Mouse (Mus musculus) MEL (cell line): ENCODE measurements around the gene Cenpf. TPM values are rescaled to one million over a fixed set of nuclear protein-coding genes. Genes with fewer than 3 reads are reported as not detected.

Experiments
- DNase-seq: peaks from one replicate; pipeline ENCODE4 v3.0.0; 2011; ENCODE audit warnings: low read depth, low spot score
- H3K27ac ChIP-seq: 2 replicates; pipeline ENCODE4 v1.5.1; 2012; ENCODE audit warnings: low read depth, mild to moderate bottlenecking, control low read depth, low read length, moderate library complexity; ENCODE audit not compliant: control insufficient read depth
- H3K27me3 ChIP-seq, 2 experiments: fragments of 150-350 bp in 1 of 2; sonication (generic) in 1 of 2; 2 replicates each; pipeline ENCODE4 v1.6.1; 2012; ENCODE audit warnings: low read length in 2 of 2, mild to moderate bottlenecking in 2 of 2, improper control_type of control experiment in 1 of 2, moderate library complexity in 1 of 2; ENCODE audit not compliant: insufficient read depth in 2 of 2, control insufficient read depth in 1 of 2
- H3K36me3 ChIP-seq, 2 experiments: 2 replicates each; pipeline ENCODE4 v1.6.1; 2012 to 2014; ENCODE audit warnings: low read length in 2 of 2, improper control_type of control experiment in 1 of 2, inconsistent platforms in 1 of 2, mild to moderate bottlenecking in 1 of 2; ENCODE audit not compliant: insufficient read depth in 2 of 2, control insufficient read depth in 1 of 2
- H3K4me1 ChIP-seq, 2 experiments: fragments of 150-350 bp in 1 of 2; sonication (generic) in 1 of 2; 2 replicates each; pipeline ENCODE4 v1.6.1; 2012; ENCODE audit warnings: low read length in 2 of 2, improper control_type of control experiment in 1 of 2, mild to moderate bottlenecking in 1 of 2; ENCODE audit not compliant: insufficient read depth in 2 of 2, control insufficient read depth in 1 of 2
- H3K4me3 ChIP-seq, 2 experiments: fragments of 150-350 bp in 1 of 2; sonication (generic) in 1 of 2; 2 replicates each; pipeline ENCODE4 v1.5.1; 2012; ENCODE audit warnings: low read depth in 2 of 2, low read length in 2 of 2, mild to moderate bottlenecking in 2 of 2, moderate library complexity in 2 of 2, control low read depth in 1 of 2, improper control_type of control experiment in 1 of 2; ENCODE audit not compliant: control insufficient read depth in 1 of 2, insufficient read depth in 1 of 2
- H3K79me2 ChIP-seq: 2 replicates; pipeline ENCODE4 v1.6.1; 2012; ENCODE audit warnings: mild to moderate bottlenecking, low read length, moderate library complexity; ENCODE audit not compliant: control insufficient read depth, poor library complexity, insufficient read depth
- H3K9ac ChIP-seq: 2 replicates; pipeline ENCODE4 v1.6.1; 2012; ENCODE audit warnings: low read depth, mild to moderate bottlenecking, control low read depth, low read length, moderate library complexity; ENCODE audit not compliant: control insufficient read depth, poor library complexity, severe bottlenecking
- H3K9me3 ChIP-seq: fragments of 150-350 bp; sonication (generic); replicated peaks from 2 replicates; pipeline ENCODE4 v1.6.1; 2012; ENCODE audit warnings: mild to moderate bottlenecking, low read length, improper control_type of control experiment, moderate library complexity; ENCODE audit not compliant: insufficient read depth
- CHD1 ChIP-seq: IDR thresholded peaks from 2 replicates; pipeline ENCODE4 v1.6.1; 2012; ENCODE audit warnings: low read depth, mild to moderate bottlenecking, inconsistent platforms, low read length, improper control_type of control experiment
- E2F4 ChIP-seq: IDR thresholded peaks from 2 replicates; pipeline ENCODE4 v1.6.1; 2011; ENCODE audit warnings: low read depth, low read length, improper control_type of control experiment, borderline replicate concordance
- ELF1 ChIP-seq: IDR thresholded peaks from 2 replicates; pipeline ENCODE4 v1.6.1; 2014; ENCODE audit warnings: low read depth, mild to moderate bottlenecking, inconsistent platforms, low read length, improper control_type of control experiment, moderate library complexity
- EP300 ChIP-seq, 2 experiments: IDR thresholded peaks; 2 replicates each; pipeline ENCODE4 v1.6.1; 2011; ENCODE audit warnings: improper control_type of control experiment in 2 of 2, low read length in 2 of 2, low read depth in 1 of 2, mild to moderate bottlenecking in 1 of 2
- GABPA ChIP-seq: IDR thresholded peaks from 2 replicates; pipeline ENCODE4 v1.6.1; 2012; ENCODE audit warnings: low read depth, mild to moderate bottlenecking, inconsistent platforms, low read length, improper control_type of control experiment, moderate library complexity
- HCFC1 ChIP-seq: IDR thresholded peaks from 2 replicates; pipeline ENCODE4 v1.6.1; 2012; ENCODE audit warnings: low read depth, mild to moderate bottlenecking, inconsistent platforms, low read length, improper control_type of control experiment, moderate library complexity
- JUND ChIP-seq: IDR thresholded peaks from 2 replicates; pipeline ENCODE4 v1.6.1; 2011; ENCODE audit warnings: low read depth, mild to moderate bottlenecking, improper control_type of control experiment, low read length
- KAT2A ChIP-seq: conservative IDR thresholded peaks from 2 replicates; pipeline ENCODE4 v1.6.1; 2012; ENCODE audit warnings: low read depth, low read length, improper control_type of control experiment, inconsistent platforms
- MAFK ChIP-seq: IDR thresholded peaks from 2 replicates; pipeline ENCODE4 v1.6.1; 2011; ENCODE audit warnings: low read depth, mild to moderate bottlenecking, low read length, improper control_type of control experiment, borderline replicate concordance
- MAX ChIP-seq: IDR thresholded peaks from 2 replicates; pipeline ENCODE4 v1.6.1; 2011; ENCODE audit warnings: low read length, improper control_type of control experiment
- MAZ ChIP-seq: IDR thresholded peaks from 2 replicates; pipeline ENCODE4 v1.6.1; 2012; ENCODE audit warnings: low read depth, mild to moderate bottlenecking, inconsistent platforms, low read length, improper control_type of control experiment
- MYB ChIP-seq: IDR thresholded peaks from 2 replicates; pipeline ENCODE4 v1.6.1; 2011; ENCODE audit warnings: mild to moderate bottlenecking, low read depth, low read length, improper control_type of control experiment
- MYC ChIP-seq: IDR thresholded peaks from 2 replicates; pipeline ENCODE4 v1.6.1; 2011; ENCODE audit warnings: low read depth, mild to moderate bottlenecking, low read length, improper control_type of control experiment, moderate library complexity
- NELFE ChIP-seq: IDR thresholded peaks from 2 replicates; pipeline ENCODE4 v1.6.1; 2011; ENCODE audit warnings: low read depth, low read length, improper control_type of control experiment
- NRF1 ChIP-seq: IDR thresholded peaks from 2 replicates; pipeline ENCODE4 v1.6.1; 2014; ENCODE audit warnings: low read depth, mild to moderate bottlenecking, inconsistent platforms, low read length, improper control_type of control experiment, moderate library complexity; ENCODE audit not compliant: poor library complexity, insufficient read depth, severe bottlenecking
- POLR2A ChIP-seq, 2 experiments: IDR thresholded peaks; 2 replicates each; pipeline ENCODE4 v1.6.1; 2011 to 2012; ENCODE audit warnings: low read length in 2 of 2, mild to moderate bottlenecking in 2 of 2, control low read depth in 1 of 2, improper control_type of control experiment in 1 of 2, low read depth in 1 of 2, moderate library complexity in 1 of 2; ENCODE audit not compliant: control insufficient read depth in 1 of 2, insufficient read depth in 1 of 2, poor library complexity in 1 of 2
- POLR2AphosphoS2 ChIP-seq: IDR thresholded peaks from 2 replicates; pipeline ENCODE4 v1.6.1; 2011; ENCODE audit warnings: low read length, improper control_type of control experiment
- POLR2AphosphoS5 ChIP-seq: IDR thresholded peaks from 2 replicates; pipeline ENCODE4 v1.6.1; 2012; ENCODE audit warnings: low read depth, borderline replicate concordance, mild to moderate bottlenecking, inconsistent platforms, low read length, moderate library complexity, mixed read lengths
- RAD21 ChIP-seq: IDR thresholded peaks from 2 replicates; pipeline ENCODE4 v1.6.1; 2011; ENCODE audit warnings: mild to moderate bottlenecking, low read depth, low read length, improper control_type of control experiment
- RCOR1 ChIP-seq: IDR thresholded peaks from 2 replicates; pipeline ENCODE4 v1.6.1; 2012; ENCODE audit warnings: low read depth, mild to moderate bottlenecking, inconsistent platforms, low read length, improper control_type of control experiment
- SIN3A ChIP-seq: IDR thresholded peaks from 2 replicates; pipeline ENCODE4 v1.6.1; 2012; ENCODE audit warnings: low read length, improper control_type of control experiment, inconsistent platforms
- TAL1 ChIP-seq: IDR thresholded peaks from 2 replicates; pipeline ENCODE4 v1.6.1; 2012; ENCODE audit warnings: mild to moderate bottlenecking, inconsistent platforms, low read length, moderate library complexity, mixed read lengths
- TBP ChIP-seq: IDR thresholded peaks from 2 replicates; pipeline ENCODE4 v1.8.0; 2011; ENCODE audit warnings: low read depth, low read length, improper control_type of control experiment
- TCF12 ChIP-seq: IDR thresholded peaks from 2 replicates; pipeline ENCODE4 v1.6.1; 2014; ENCODE audit warnings: low read depth, mild to moderate bottlenecking, inconsistent platforms, low read length, improper control_type of control experiment, moderate library complexity
- USF1 ChIP-seq: IDR thresholded peaks from 2 replicates; pipeline ENCODE4 v1.6.1; 2014; ENCODE audit warnings: low read depth, mild to moderate bottlenecking, inconsistent platforms, low read length, improper control_type of control experiment, moderate library complexity
- ZC3H11A ChIP-seq: IDR thresholded peaks from 2 replicates; pipeline ENCODE4 v1.6.1; 2012; ENCODE audit warnings: low read depth, mild to moderate bottlenecking, inconsistent platforms, low read length, improper control_type of control experiment
- ZMIZ1 ChIP-seq: IDR thresholded peaks from 2 replicates; pipeline ENCODE4 v1.6.1; 2012; ENCODE audit warnings: low read depth, mild to moderate bottlenecking, inconsistent platforms, low read length, improper control_type of control experiment, moderate library complexity
- polyA plus RNA-seq, 2 experiments: library from polyadenylated mRNA; stranded (reverse) in 1 of 2; unstranded in 1 of 2; fragments of >175 nt in 1 of 2; fragments of >200 nt in 1 of 2; gene quantifications; 2 replicates each; pipeline versions ENCODE4 v1.2.1 to v1.2.4; 2012; ENCODE audit warnings: low replicate concordance in 2 of 2, low read depth in 1 of 2; ENCODE audit not compliant: insufficient read length in 2 of 2, insufficient read depth in 1 of 2, missing spikeins in 1 of 2
- total RNA-seq: library from RNA; depleted of rRNA; stranded (reverse); fragments of 300-350 nt; gene quantifications from 2 replicates; pipeline ENCODE4 v1.2.3, GENCODE M21; 2012

Gene Cenpf
- total and polyA plus RNA-seq, 3 experiments, result 16.6 to 63.2 (median 34.5) TPM

GRCm38 (mm10) chr1:189700186-189700585 lies 12.3 kb upstream of the Cenpf start:
- no peak for DNase-seq
- no peaks in the 10 kb centered on the region for H3K4me1 ChIP-seq
- no peaks in the 10 kb centered on the region for H3K27me3 ChIP-seq
- H3K27ac ChIP-seq, result no peak overlapping the region
- H3K4me3 ChIP-seq, result no peak overlapping the region
- no peaks in the 10 kb centered on the region for H3K9me3 ChIP-seq
- no peaks in the 10 kb centered on the region for H3K79me2 ChIP-seq
- H3K9ac ChIP-seq, result no peak overlapping the region
- no peak for TF ChIP-seq JUND
- TF ChIP-seq SIN3A, result no peak
- no peak for TF ChIP-seq E2F4
- TF ChIP-seq ELF1, result no peak
- no peak for TF ChIP-seq ZMIZ1
- no peak for TF ChIP-seq CHD1
- TF ChIP-seq ZC3H11A, result no peak
- no peak for TF ChIP-seq MYB
- no peak for TF ChIP-seq POLR2A (IDR thresholded peaks at IDR 0.05; ENCODE audit: control insufficient read depth in 1 of 2, insufficient read depth in 1 of 2, low read depth in 1 of 2, low read length in 2 of 2, poor library complexity in 1 of 2)
- TF ChIP-seq NRF1, result no peak
- no peak for TF ChIP-seq TCF12
- TF ChIP-seq GABPA, result no peak
- TF ChIP-seq HCFC1, result no peak
- no peak for TF ChIP-seq RAD21
- TF ChIP-seq MYC, result no peak
- no peak for TF ChIP-seq MAX
- TF ChIP-seq POLR2AphosphoS2, result no peak
- TF ChIP-seq POLR2AphosphoS5, result no peak
- no peak for TF ChIP-seq RCOR1
- no peaks in the 10 kb centered on the region for H3K36me3 ChIP-seq

GRCm38 (mm10) chr1:189698416-189698815 lies 10.5 kb upstream of the Cenpf start:
- H3K9me3 ChIP-seq, result no peaks in the 10 kb centered on the region
- H3K27ac ChIP-seq, result no peak overlapping the region
- DNase-seq, result no peak
- H3K27me3 ChIP-seq, result no peaks in the 10 kb centered on the region; a peak in 1 of 4 replicates
- no peak overlapping the region for H3K4me3 ChIP-seq
- TF ChIP-seq MYB, result no peak
- TF ChIP-seq E2F4, result no peak
- no peak for TF ChIP-seq KAT2A
- TF ChIP-seq HCFC1, result no peak
- TF ChIP-seq EP300 (IDR thresholded peaks at IDR 0.05; ENCODE audit: low read depth in 1 of 2, low read length in 2 of 2), result no peak
- no peak for TF ChIP-seq MAX
- no peak for TF ChIP-seq POLR2AphosphoS5
- no peak for TF ChIP-seq CHD1
- TF ChIP-seq MAFK, result no peak
- TF ChIP-seq USF1, result no peak
- no peak for TF ChIP-seq SIN3A
- no peak for TF ChIP-seq GABPA
- no peak for TF ChIP-seq MYC
- no peak for TF ChIP-seq TBP
- no peak for TF ChIP-seq JUND
- no peak for TF ChIP-seq TAL1
- TF ChIP-seq NELFE, result no peak
- no peak for TF ChIP-seq MAZ
- no peaks in the 10 kb centered on the region for H3K4me1 ChIP-seq
- no peak overlapping the region for H3K9ac ChIP-seq
- no peaks in the 10 kb centered on the region for H3K79me2 ChIP-seq
- H3K36me3 ChIP-seq, result no peaks in the 10 kb centered on the region
